Mouse (Mus musculus): Measurements from ENCODE around the gene Srpk2. TPM values are rescaled to one million over a fixed set of nuclear protein-coding genes. Genes with fewer than 3 reads are reported as not detected.
"Not testable (repeated sequence)": the region's sequence is repeated elsewhere in the genome, so short reads cannot be mapped to it uniquely, and the experiment has no call there.

Srpk2 gene
- polyA plus RNA-seq, 1 experiment from 2014 or later = 41.9 TPM

- no peaks in the 10 kb centered on the region for H3K4me1 ChIP-seq (replicated peaks; ENCODE audit: insufficient read depth, low read length)
- DNase-seq (ENCODE audit: low spot score) (no peak), ATAC-seq (replicated peaks; ENCODE audit: low FRiP score, low read depth) (no peak)
- no peak overlapping the region for H3K4me3 ChIP-seq (replicated peaks; ENCODE audit: low read depth, low read length)
- TF ChIP-seq CTCF (IDR thresholded peaks at IDR 0.05; ENCODE audit: low read depth) = no peak
- H3K4me2 ChIP-seq (ENCODE audit: low read length) = no peak overlapping the region
- no peak overlapping the region for H3K9ac ChIP-seq (ENCODE audit: low read depth, low read length)
- peaks cover 7% of the 10 kb centered on the region; the same call in 1 of the 2 replicates for H3K36me3 ChIP-seq (ENCODE audit: insufficient read depth, low read length)
- 67% methylated on average over 4 of the region's 4 CpGs for WGBS
- no peaks in the 10 kb centered on the region for H3K9me3 ChIP-seq (replicated peaks; ENCODE audit: low read length)
- no peaks in the 10 kb centered on the region for H3K27me3 ChIP-seq (ENCODE audit: insufficient read depth, low read length)
- H3K27ac ChIP-seq = no peak overlapping the region
These were observed 124.2 kb downstream of the Srpk2 start for GRCm38 (mm10) chr5:23560171-23560570.

GRCm38 (mm10) chr5:23556007-23556770, 128.2 kb downstream of the Srpk2 start:
- DNase-seq (ENCODE audit: low spot score) (no peak), ATAC-seq (replicated peaks; ENCODE audit: low FRiP score, low read depth) (no peak)
- Histone ChIP-seq H3K4me2 (ENCODE audit: low read length) (no peak overlapping the region), H3K4me1 (replicated peaks; ENCODE audit: insufficient read depth, low read length) (no peaks in the 10 kb centered on the region), H3K27ac (no peak overlapping the region), H3K36me3 (ENCODE audit: insufficient read depth, low read length) (0 out of 2 replicates have a peak, but pooled peaks cover 3% of the 10 kb centered on the region), H3K9me3 (replicated peaks; ENCODE audit: low read length) (no peaks in the 10 kb centered on the region), H3K9ac (ENCODE audit: low read depth, low read length) (no peak overlapping the region), H3K4me3 (replicated peaks; ENCODE audit: low read depth, low read length) (no peak overlapping the region), H3K27me3 (ENCODE audit: insufficient read depth, low read length) (no peaks in the 10 kb centered on the region)
- WGBS = 58% methylated on average over 7 of the region's 7 CpGs
- no peak for TF ChIP-seq CTCF (IDR thresholded peaks at IDR 0.05; ENCODE audit: low read depth)

- WGBS = 80% methylated on average over 3 of the region's 3 CpGs
These were observed 131.1 kb downstream of the Srpk2 start for GRCm38 (mm10) chr5:23553338-23553737.

GRCm38 (mm10) chr5:23551687-23552086, 132.7 kb downstream of the Srpk2 start:
- H3K4me1 ChIP-seq (replicated peaks; ENCODE audit: insufficient read depth, low read length) = no peaks in the 10 kb centered on the region
- H3K9ac ChIP-seq (ENCODE audit: low read depth, low read length) = no peak overlapping the region
- no peaks in the 10 kb centered on the region for H3K27me3 ChIP-seq (ENCODE audit: insufficient read depth, low read length)
- no peaks in the 10 kb centered on the region for H3K36me3 ChIP-seq (ENCODE audit: insufficient read depth, low read length)
- no peak overlapping the region for H3K27ac ChIP-seq
- no peak overlapping the region for H3K4me2 ChIP-seq (ENCODE audit: low read length)
- DNase-seq (ENCODE audit: low spot score) = no peak
- ATAC-seq (replicated peaks; ENCODE audit: low FRiP score, low read depth) = no peak
- no peak overlapping the region for H3K4me3 ChIP-seq (replicated peaks; ENCODE audit: low read depth, low read length)
- TF ChIP-seq CTCF (IDR thresholded peaks at IDR 0.05; ENCODE audit: low read depth) = no peak
- WGBS = 79% methylated on average over 5 of the region's 5 CpGs
- H3K9me3 ChIP-seq (replicated peaks; ENCODE audit: low read length) = no peaks in the 10 kb centered on the region

More at GRCm38 (mm10) chr5:23553338-23553737, 131.1 kb downstream of the Srpk2 start:
- H3K4me1 ChIP-seq (replicated peaks; ENCODE audit: insufficient read depth, low read length); H3K36me3 ChIP-seq (ENCODE audit: insufficient read depth, low read length); H3K27ac ChIP-seq; H3K27me3 ChIP-seq (ENCODE audit: insufficient read depth, low read length); H3K4me3 ChIP-seq (replicated peaks; ENCODE audit: low read depth, low read length); H3K4me2 ChIP-seq (ENCODE audit: low read length); DNase-seq (ENCODE audit: low spot score); H3K9me3 ChIP-seq (replicated peaks; ENCODE audit: low read length); H3K9ac ChIP-seq (ENCODE audit: low read depth, low read length); ATAC-seq (replicated peaks; ENCODE audit: low FRiP score, low read depth): not testable (repeated sequence)

- H3K4me3 ChIP-seq (replicated peaks; ENCODE audit: low read depth, low read length) = no peak overlapping the region
- ATAC-seq (replicated peaks; ENCODE audit: low FRiP score, low read depth) = no peak
- no peaks in the 10 kb centered on the region for H3K27me3 ChIP-seq (ENCODE audit: insufficient read depth, low read length)
- no peak overlapping the region for H3K27ac ChIP-seq
- 92% methylated on average over 7 of the region's 7 CpGs for WGBS
- TF ChIP-seq CTCF (IDR thresholded peaks at IDR 0.05; ENCODE audit: low read depth) = no peak
- DNase-seq (ENCODE audit: low spot score) = no peak
- H3K9me3 ChIP-seq (replicated peaks; ENCODE audit: low read length) = no peaks in the 10 kb centered on the region
- H3K4me1 ChIP-seq (replicated peaks; ENCODE audit: insufficient read depth, low read length) = no peaks in the 10 kb centered on the region
- H3K36me3 ChIP-seq (ENCODE audit: insufficient read depth, low read length) = 0 out of 2 replicates have a peak, but pooled peaks cover 8% of the 10 kb centered on the region
- no peak overlapping the region for H3K4me2 ChIP-seq (ENCODE audit: low read length)
- H3K9ac ChIP-seq (ENCODE audit: low read depth, low read length) = no peak overlapping the region
These were observed 148.7 kb downstream of the Srpk2 start for GRCm38 (mm10) chr5:23535692-23536091.

- TF ChIP-seq CTCF (IDR thresholded peaks at IDR 0.05; ENCODE audit: low read depth) = no peak
- ATAC-seq (replicated peaks; ENCODE audit: low FRiP score, low read depth) (no peak), DNase-seq (ENCODE audit: low spot score) (no peak)
- Histone ChIP-seq H3K4me1 (replicated peaks; ENCODE audit: insufficient read depth, low read length) (no peaks in the 10 kb centered on the region), H3K27me3 (ENCODE audit: insufficient read depth, low read length) (no peaks in the 10 kb centered on the region), H3K27ac (no peak overlapping the region), H3K9ac (ENCODE audit: low read depth, low read length) (no peak overlapping the region), H3K36me3 (ENCODE audit: insufficient read depth, low read length) (peaks cover 15% of the 10 kb centered on the region; the same call in 1 of the 2 replicates), H3K4me3 (replicated peaks; ENCODE audit: low read depth, low read length) (no peak overlapping the region), H3K9me3 (replicated peaks; ENCODE audit: low read length) (no peaks in the 10 kb centered on the region), H3K4me2 (ENCODE audit: low read length) (no peak overlapping the region)
- 89% methylated on average over 7 of the region's 7 CpGs for WGBS
These were observed 152.8 kb downstream of the Srpk2 start for GRCm38 (mm10) chr5:23531541-23532096.
